Mouse (Mus musculus) liver, adult 2 months (tissue): ENCODE data around the gene Gpx6.

Experiments
- CTCF ChIP-seq: fragments of 200-500 bp; IDR thresholded peaks from 2 replicates; pipeline ENCODE4 v1.5.1; 2011; ENCODE audit warnings: low read depth, low read length, control low read depth
- POLR2A ChIP-seq: fragments of 200-500 bp; IDR thresholded peaks from 2 replicates; pipeline ENCODE4 v1.6.1; 2011; ENCODE audit warnings: low read length, control low read depth; ENCODE audit not compliant: insufficient read depth; ENCODE audit errors: extremely low read depth

DNA sequence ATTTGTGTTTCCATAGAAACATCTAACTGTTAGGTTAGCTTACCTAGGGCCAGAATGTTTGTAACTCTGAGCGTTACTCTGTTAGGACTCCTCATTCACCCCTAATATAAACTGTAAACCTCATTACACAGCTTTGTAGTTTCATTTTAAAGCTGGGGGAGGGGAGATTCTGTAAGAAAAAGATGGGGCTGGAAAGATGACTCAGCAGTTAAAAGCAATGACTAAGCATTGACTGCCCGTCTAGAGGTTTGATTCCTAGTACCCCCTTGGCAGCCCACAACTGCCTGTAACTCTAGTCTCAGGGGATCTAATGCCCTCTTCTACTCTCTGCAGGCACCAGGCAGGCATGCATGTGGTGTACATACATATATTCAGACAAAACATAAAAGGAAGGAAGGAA is 2.1 kb upstream of the Gpx6 start:
- no peak for TF ChIP-seq POLR2A
- TF ChIP-seq CTCF: no peak
